Mouse (Mus musculus) midbrain, embryonic 11.5 days (tissue): ENCODE measurements around the gene Kctd19. TPM values are rescaled to one million over a fixed set of nuclear protein-coding genes. Genes with fewer than 3 reads are reported as not detected.

Source experiments
- ATAC-seq: fragments of 200-750 bp; cut with Nextera tagmentation; 2 replicates; pipeline ENCODE4 v1.8.0; 2017; ENCODE audit warnings: moderate TSS enrichment, moderate library complexity; ENCODE audit not compliant: low FRiP score
- DNase-seq: peaks from one replicate; pipeline ENCODE4 v3.0.0; 2015; ENCODE audit warnings: low spot score; ENCODE audit errors: missing footprints
- H3K27ac ChIP-seq: fragments of 300-500 bp; sonication (generic); 2 replicates; pipeline ENCODE4 v1.5.1; 2014; ENCODE audit warnings: low read depth, low read length
- H3K27me3 ChIP-seq: fragments of 300-500 bp; sonication (generic); 2 replicates; pipeline ENCODE4 v1.6.1; 2014; ENCODE audit warnings: mild to moderate bottlenecking, low read length, moderate library complexity, mixed read lengths; ENCODE audit not compliant: control insufficient read depth, insufficient read depth
- H3K36me3 ChIP-seq: fragments of 300-500 bp; sonication (generic); 2 replicates; pipeline ENCODE4 v1.6.1; 2014; ENCODE audit warnings: mild to moderate bottlenecking, low read length, moderate library complexity, mixed read lengths; ENCODE audit not compliant: control insufficient read depth, insufficient read depth
- H3K4me1 ChIP-seq: fragments of 300-500 bp; sonication (generic); 2 replicates; pipeline ENCODE4 v1.6.1; 2014; ENCODE audit warnings: low read length; ENCODE audit not compliant: control insufficient read depth, insufficient read depth
- H3K4me2 ChIP-seq: fragments of 300-500 bp; sonication (generic); 2 replicates; pipeline ENCODE4 v1.6.1; 2014; ENCODE audit warnings: mild to moderate bottlenecking, moderate library complexity
- H3K4me3 ChIP-seq: fragments of 300-500 bp; sonication (generic); 2 replicates; pipeline ENCODE4 v1.5.1; 2014; ENCODE audit warnings: low read depth, low read length
- H3K9ac ChIP-seq: fragments of 300-500 bp; sonication (generic); 2 replicates; pipeline ENCODE4 v1.6.1; 2014; ENCODE audit warnings: low read length
- H3K9me3 ChIP-seq: fragments of 300-500 bp; sonication (generic); 2 replicates; pipeline ENCODE4 v1.6.1; 2016; ENCODE audit warnings: low read length; ENCODE audit not compliant: control insufficient read depth
- WGBS: fragments of 180-500 bp; shearing (Covaris S2); extraction: QIAGEN DNeasy Blood & Tissue Kit; methylation state at CpG from one replicate; pipeline ENCODE4 v1.1.7; 2014; 5-methylcytosine and 5-hydroxymethylcytosine counted together
- polyA plus RNA-seq: library from polyadenylated mRNA; unstranded; fragments of >200 nt; fragmentation: Nextera tagmentation; extraction: Ambion mirVana; gene quantifications from 2 replicates; pipeline ENCODE4 v1.2.1, GENCODE M21; 2014

Gene Kctd19
- polyA plus RNA-seq, 1 experiment from 2014 or later: not detected

DNA sequence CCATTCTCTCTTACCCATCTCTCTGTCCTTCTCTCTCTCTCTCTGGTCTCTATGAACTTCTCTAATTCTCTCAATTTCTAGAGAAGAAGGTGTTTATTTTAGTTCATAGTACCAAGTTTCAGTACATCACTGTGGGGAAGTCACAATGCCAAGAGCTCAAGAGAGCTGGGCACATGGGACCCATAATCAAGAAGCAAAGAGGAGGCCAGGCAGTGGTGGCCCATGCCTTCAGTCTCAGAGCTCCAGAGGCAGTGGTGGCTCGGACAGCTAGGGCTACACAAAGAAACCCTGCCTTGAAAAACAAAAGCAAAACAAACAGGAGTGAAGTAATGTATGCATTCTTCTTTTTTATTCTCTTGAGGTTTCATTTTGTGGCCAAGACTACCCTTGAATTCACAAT, 8.8 kb downstream of the Kctd19 start:
- H3K4me1 ChIP-seq: peaks cover 6% of the 10 kb centered on the region; the same call in 1 of the 2 replicates
- DNase-seq (no peak), ATAC-seq (no peak)
- 44% methylated on average over 1 of the region's 1 CpGs for WGBS
- H3K9ac ChIP-seq: no peak overlapping the region
- H3K27me3 ChIP-seq: no peaks in the 10 kb centered on the region
- 0 out of 2 replicates have a peak, but pooled peaks cover 2% of the 10 kb centered on the region for H3K9me3 ChIP-seq
- H3K4me2 ChIP-seq: no peak overlapping the region
- no peak overlapping the region for H3K27ac ChIP-seq
- no peak overlapping the region for H3K4me3 ChIP-seq
- H3K36me3 ChIP-seq: no peaks in the 10 kb centered on the region

GRCm38 (mm10) chr8:105403467-105403866, 9.8 kb downstream of the Kctd19 start:
- H3K27me3 ChIP-seq: no peaks in the 10 kb centered on the region
- H3K4me2 ChIP-seq: no peak overlapping the region
- WGBS: 96% methylated on average over 8 of the region's 8 CpGs
- ATAC-seq (no peak), DNase-seq (no peak)
- 0 out of 2 replicates have a peak, but pooled peaks cover 2% of the 10 kb centered on the region for H3K9me3 ChIP-seq
- H3K36me3 ChIP-seq: no peaks in the 10 kb centered on the region
- no peak overlapping the region for H3K27ac ChIP-seq
- H3K4me1 ChIP-seq: peaks cover 6% of the 10 kb centered on the region; the same call in 1 of the 2 replicates
- H3K4me3 ChIP-seq: no peak overlapping the region
- H3K9ac ChIP-seq: no peak overlapping the region

- ATAC-seq (no peak), DNase-seq (no peak)
- Histone ChIP-seq H3K4me1 (peaks cover 6% of the 10 kb centered on the region; the same call in 1 of the 2 replicates), H3K4me2 (no peak overlapping the region), H3K36me3 (no peaks in the 10 kb centered on the region), H3K9me3 (0 out of 2 replicates have a peak, but pooled peaks cover 2% of the 10 kb centered on the region), H3K4me3 (no peak overlapping the region), H3K27ac (no peak overlapping the region), H3K9ac (no peak overlapping the region), H3K27me3 (no peaks in the 10 kb centered on the region)
- WGBS: 84% methylated on average over 5 of the region's 5 CpGs
Observed at GRCm38 (mm10) chr8:105400016-105400415, 13.3 kb downstream of the Kctd19 start.

- ATAC-seq (no peak), DNase-seq (no peak)
- Histone ChIP-seq H3K36me3 (no peaks in the 10 kb centered on the region), H3K4me1 (peaks cover 6% of the 10 kb centered on the region; the same call in 1 of the 2 replicates), H3K4me2 (no peak overlapping the region), H3K9me3 (0 out of 2 replicates have a peak, but pooled peaks cover 2% of the 10 kb centered on the region), H3K27me3 (no peaks in the 10 kb centered on the region), H3K9ac (no peak overlapping the region), H3K4me3 (no peak overlapping the region), H3K27ac (no peak overlapping the region)
- WGBS: 39% methylated on average over 3 of the region's 3 CpGs
Observed at GRCm38 (mm10) chr8:105397747-105398146, 15.6 kb downstream of the Kctd19 start.

DNA sequence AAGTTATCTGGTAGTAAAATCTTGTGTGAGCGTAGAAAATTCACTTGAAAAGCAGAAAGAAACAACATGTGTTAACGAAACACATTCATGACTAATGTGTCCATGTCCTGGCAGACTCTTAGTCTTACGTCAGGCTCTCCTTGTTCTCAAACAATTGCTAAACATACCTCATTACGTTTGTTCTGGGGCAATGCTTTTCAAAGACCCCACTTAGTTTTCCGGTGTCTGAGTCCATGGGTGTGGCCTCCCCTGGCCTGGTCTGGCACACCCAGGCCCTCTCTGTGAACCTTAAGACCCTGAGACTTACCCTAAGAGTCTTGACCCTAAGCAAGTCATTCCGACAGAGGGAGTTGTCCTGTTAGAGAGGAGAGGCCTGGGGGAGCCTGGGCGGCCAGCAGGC, 19.4 kb downstream of the Kctd19 start:
- WGBS: 72% methylated on average over 7 of the region's 7 CpGs
- Histone ChIP-seq H3K4me3 (no peak overlapping the region), H3K4me1 (no peaks in the 10 kb centered on the region), H3K36me3 (no peaks in the 10 kb centered on the region), H3K9ac (no peak overlapping the region), H3K4me2 (no peak overlapping the region), H3K27ac (no peak overlapping the region), H3K9me3 (no peaks in the 10 kb centered on the region), H3K27me3 (no peaks in the 10 kb centered on the region)
- ATAC-seq (no peak), DNase-seq (no peak)

- no peaks in the 10 kb centered on the region for H3K9me3 ChIP-seq
- H3K4me3 ChIP-seq: no peak overlapping the region
- H3K4me1 ChIP-seq: no peaks in the 10 kb centered on the region
- no peak for ATAC-seq
- H3K36me3 ChIP-seq: no peaks in the 10 kb centered on the region
- DNase-seq: no peak
- H3K27me3 ChIP-seq: no peaks in the 10 kb centered on the region
- H3K9ac ChIP-seq: no peak overlapping the region
- H3K4me2 ChIP-seq: no peak overlapping the region
- no peak overlapping the region for H3K27ac ChIP-seq
- 88% methylated on average over 12 of the region's 12 CpGs for WGBS
Observed at GRCm38 (mm10) chr8:105393089-105393787, 20.1 kb downstream of the Kctd19 start.

- Histone ChIP-seq H3K9ac (no peak overlapping the region), H3K4me2 (no peak overlapping the region), H3K9me3 (no peaks in the 10 kb centered on the region), H3K36me3 (no peaks in the 10 kb centered on the region), H3K27me3 (no peaks in the 10 kb centered on the region), H3K27ac (no peak overlapping the region), H3K4me3 (no peak overlapping the region), H3K4me1 (no peaks in the 10 kb centered on the region)
- ATAC-seq (no peak), DNase-seq (no peak)
- WGBS: 83% methylated on average over 6 of the region's 6 CpGs
Observed at GRCm38 (mm10) chr8:105389096-105389495, 24.2 kb downstream of the Kctd19 start.

- 70% methylated on average over 1 of the region's 1 CpGs for WGBS
- Histone ChIP-seq H3K4me3 (no peak overlapping the region), H3K36me3 (no peaks in the 10 kb centered on the region), H3K4me2 (no peak overlapping the region), H3K9me3 (no peaks in the 10 kb centered on the region), H3K27me3 (no peaks in the 10 kb centered on the region), H3K4me1 (no peaks in the 10 kb centered on the region), H3K27ac (no peak overlapping the region), H3K9ac (no peak overlapping the region)
- DNase-seq: no peak
- ATAC-seq: no peak
Observed at GRCm38 (mm10) chr8:105387151-105387550, 26.2 kb downstream of the Kctd19 start.

GRCm38 (mm10) chr8:105384070-105384469, 29.2 kb downstream of the Kctd19 start:
- ATAC-seq (no peak), DNase-seq (no peak)
- no peaks in the 10 kb centered on the region for H3K27me3 ChIP-seq
- H3K27ac ChIP-seq: no peak overlapping the region
- no peaks in the 10 kb centered on the region for H3K9me3 ChIP-seq
- no peak overlapping the region for H3K4me3 ChIP-seq
- H3K9ac ChIP-seq: no peak overlapping the region
- no peaks in the 10 kb centered on the region for H3K36me3 ChIP-seq
- H3K4me1 ChIP-seq: no peaks in the 10 kb centered on the region
- no peak overlapping the region for H3K4me2 ChIP-seq
- WGBS: 95% methylated on average over 2 of the region's 2 CpGs
